Mouse (Mus musculus): ENCODE measurements around the gene Ctdsp2.

DNA sequence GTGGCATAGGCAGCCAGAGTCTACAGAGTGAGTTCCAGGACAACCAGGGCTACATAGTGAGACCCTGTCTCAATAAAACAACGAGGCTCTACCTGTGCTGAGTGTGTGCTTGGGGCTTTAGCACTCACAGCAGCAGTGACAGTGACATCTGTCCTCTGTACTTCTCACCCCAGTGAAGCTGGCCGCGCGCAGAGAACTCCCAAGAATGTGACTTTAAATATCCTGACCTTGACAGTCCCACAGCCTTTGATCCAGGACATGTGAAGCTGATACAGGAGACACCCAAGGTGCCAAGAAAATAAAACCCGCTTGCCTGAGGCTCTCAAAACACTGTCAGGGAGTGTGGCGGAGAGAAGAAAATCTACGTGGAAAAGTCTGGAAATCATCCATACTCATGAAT, 37.6 kb upstream of the Ctdsp2 start:
- TF ChIP-seq CTCF (conservative IDR thresholded peaks at IDR 0.05; ENCODE audit: insufficient read depth, insufficient read length, low read depth, low read length), result no peak
- no peak for TF ChIP-seq POLR2A (IDR thresholded peaks at IDR 0.05; ENCODE audit: low read depth, low read length)
